Mouse (Mus musculus): ENCODE results near the gene Vmn1r222. TPM values are rescaled to one million over a fixed set of nuclear protein-coding genes. Genes with fewer than 3 reads are reported as not detected.
"Not testable (repeated sequence)": the region's sequence is repeated elsewhere in the genome, so short reads cannot be mapped to it uniquely, and the experiment has no call there.

The Vmn1r222 gene
- not detected in 2 replicates for total RNA-seq (2017)

DNA sequence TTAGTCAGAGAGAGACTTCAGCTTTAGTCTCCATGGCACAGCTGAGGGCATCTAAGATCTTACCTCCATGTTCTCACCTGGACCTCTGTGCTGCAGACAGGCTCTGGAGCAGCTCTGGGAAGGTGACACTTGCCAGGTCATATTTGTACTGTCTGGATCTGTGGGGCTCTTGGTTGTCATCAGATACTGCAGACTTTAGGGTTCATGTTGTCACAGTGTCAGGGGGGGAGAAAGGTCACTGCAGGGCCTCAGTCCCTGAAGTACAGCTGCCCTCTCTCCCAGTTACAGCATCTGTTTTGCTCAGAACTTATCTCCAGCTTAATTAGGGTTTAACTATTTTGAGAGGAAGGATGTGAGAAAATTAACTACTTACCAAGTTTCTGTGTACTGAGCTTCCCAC, at the start of gene Vmn1r222:
Vmn1r222 (minus strand) TSS at position 101 of the 400 bp plus-strand sequence.
- not testable (repeated sequence) for ATAC-seq (ENCODE audit: extremely low read depth, insufficient number of reproducible peaks, low FRiP score, poor library complexity, severe bottlenecking)

GRCm38 (mm10) chr13:23285191-23285920, 49.6 kb upstream of the Vmn1r222 start:
- ATAC-seq (ENCODE audit: extremely low read depth, insufficient number of reproducible peaks, low FRiP score, poor library complexity, severe bottlenecking), result no peak

GRCm38 (mm10) chr13:23279992-23280391, 44.2 kb upstream of the Vmn1r222 start:
- no peak for ATAC-seq (ENCODE audit: extremely low read depth, insufficient number of reproducible peaks, low FRiP score, poor library complexity, severe bottlenecking)

GRCm38 (mm10) chr13:23279576-23279975, 43.8 kb upstream of the Vmn1r222 start:
- no peak for ATAC-seq (ENCODE audit: extremely low read depth, insufficient number of reproducible peaks, low FRiP score, poor library complexity, severe bottlenecking)

- ATAC-seq (ENCODE audit: extremely low read depth, insufficient number of reproducible peaks, low FRiP score, poor library complexity, severe bottlenecking), result no peak
Measured at GRCm38 (mm10) chr13:23270321-23271101, 34.8 kb upstream of the Vmn1r222 start.

GRCm38 (mm10) chr13:23269681-23270080, 33.9 kb upstream of the Vmn1r222 start:
- ATAC-seq (ENCODE audit: extremely low read depth, insufficient number of reproducible peaks, low FRiP score, poor library complexity, severe bottlenecking), result no peak

DNA sequence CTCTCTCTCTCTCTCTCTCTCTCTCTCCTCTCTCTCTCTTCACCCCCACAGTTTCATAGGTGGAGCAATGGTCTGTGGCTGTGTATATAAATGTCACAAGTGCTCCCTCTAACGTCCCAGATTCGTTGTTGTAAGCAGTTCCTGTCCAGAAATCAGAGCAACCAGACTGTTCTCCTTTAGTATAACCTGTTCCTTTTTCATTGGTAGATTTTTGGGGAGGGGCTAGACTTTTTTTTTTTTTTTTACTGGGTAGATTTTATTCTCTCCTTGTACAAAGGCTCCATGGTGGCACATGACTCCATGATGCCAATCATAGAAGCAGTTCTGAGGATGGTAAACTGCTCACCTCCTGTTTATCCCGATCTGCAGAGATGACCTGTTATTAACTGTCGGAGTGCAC, 33.4 kb upstream of the Vmn1r222 start:
- ATAC-seq (ENCODE audit: extremely low read depth, insufficient number of reproducible peaks, low FRiP score, poor library complexity, severe bottlenecking), result not testable (repeated sequence)

- ATAC-seq (ENCODE audit: extremely low read depth, insufficient number of reproducible peaks, low FRiP score, poor library complexity, severe bottlenecking), result not testable (repeated sequence)
Measured at GRCm38 (mm10) chr13:23268606-23269005, 32.9 kb upstream of the Vmn1r222 start.

DNA sequence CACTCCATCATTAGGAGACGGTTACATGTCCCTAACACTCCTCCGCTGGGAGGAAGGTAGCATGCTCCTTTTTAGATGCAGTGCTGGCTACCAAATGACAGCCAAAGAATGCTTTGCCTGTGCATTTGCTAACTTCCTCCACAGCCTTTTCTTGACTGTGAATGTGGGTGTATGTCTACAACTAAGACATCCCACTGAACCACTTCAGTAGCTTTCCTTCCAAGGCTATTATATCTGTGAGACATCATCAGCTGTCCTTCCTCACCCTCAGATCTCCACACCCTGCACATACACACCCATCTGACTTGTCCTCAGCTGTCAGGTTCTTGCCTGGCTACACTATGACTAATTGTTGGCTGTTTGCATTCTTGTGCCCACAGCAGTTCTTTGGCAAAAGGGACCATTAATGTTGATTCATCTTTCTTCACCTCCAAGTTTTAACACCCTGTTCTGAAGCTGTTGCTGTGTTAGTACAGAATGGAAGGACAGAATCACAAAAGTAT, 22.9 kb upstream of the Vmn1r222 start:
- no peak for ATAC-seq (ENCODE audit: extremely low read depth, insufficient number of reproducible peaks, low FRiP score, poor library complexity, severe bottlenecking)

DNA sequence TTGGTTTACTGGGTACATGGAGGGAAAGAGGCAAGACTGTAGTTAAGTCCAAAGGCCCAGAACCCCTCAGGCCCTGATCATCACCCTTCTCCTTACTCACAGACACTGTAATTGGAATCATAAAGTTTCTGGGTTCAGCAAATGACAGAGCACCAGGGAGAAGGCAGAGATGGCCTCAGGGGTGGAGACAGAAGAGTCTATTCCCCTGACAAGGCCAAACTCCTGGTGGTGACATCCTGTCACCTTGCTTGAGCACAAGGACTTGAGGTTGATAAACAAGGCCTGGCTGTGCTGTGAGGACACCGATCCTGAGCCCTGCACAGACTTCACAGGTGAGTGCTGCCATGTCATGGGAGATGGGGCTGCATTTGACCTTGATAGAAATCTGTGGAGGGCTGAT, 11.1 kb upstream of the Vmn1r222 start, which contains the start of gene Vmn1r223:
Vmn1r223 (plus strand) TSS at position 301 of the 400 bp plus-strand sequence.
- ATAC-seq (ENCODE audit: extremely low read depth, insufficient number of reproducible peaks, low FRiP score, poor library complexity, severe bottlenecking), result not testable (repeated sequence)

- ATAC-seq (ENCODE audit: extremely low read depth, insufficient number of reproducible peaks, low FRiP score, poor library complexity, severe bottlenecking), result not testable (repeated sequence)
Measured at GRCm38 (mm10) chr13:23213827-23214226, 21.9 kb downstream of the Vmn1r222 start, which contains the start of gene Vmn1r221. TSS of gene Vmn1r221 (plus strand) at chr13:23214127.

GRCm38 (mm10) chr13:23203885-23204284, 31.9 kb downstream of the Vmn1r222 start:
- not testable (repeated sequence) for ATAC-seq (ENCODE audit: extremely low read depth, insufficient number of reproducible peaks, low FRiP score, poor library complexity, severe bottlenecking)

GRCm38 (mm10) chr13:23187875-23188274, 47.9 kb downstream of the Vmn1r222 start, which contains the start of gene Vmn1r220:
TSS of gene Vmn1r220 (minus strand) at chr13:23187975.
- no peak for ATAC-seq (ENCODE audit: extremely low read depth, insufficient number of reproducible peaks, low FRiP score, poor library complexity, severe bottlenecking)

Other genes with a start within 250 kb of the Vmn1r222 start
- gene Vmn1r213, start 228.3 kb downstream of the Vmn1r222 start, total RNA-seq (2017), result 0.25 TPM in 1 of 2 replicates, not detected in the other
- gene Vmn1r214, start 205.5 kb downstream of the Vmn1r222 start, total RNA-seq (2017), result not detected in 2 replicates
- gene Vmn1r215, start 167.9 kb downstream of the Vmn1r222 start, total RNA-seq (2017), result not detected in 2 replicates
- gene Vmn1r217, start 117.7 kb downstream of the Vmn1r222 start, total RNA-seq (2017), result not detected in 2 replicates
- not detected in 2 replicates for gene Vmn1r218, start 102.8 kb downstream of the Vmn1r222 start, total RNA-seq (2017)
- 0.12 TPM in 1 of 2 replicates, not detected in the other for gene Vmn1r219, start 76.6 kb downstream of the Vmn1r222 start, total RNA-seq (2017)
- gene Vmn1r220, start 48.0 kb downstream of the Vmn1r222 start, total RNA-seq (2017), result 0.12 TPM in 1 of 2 replicates, not detected in the other
- 0.12 TPM in 1 of 2 replicates, not detected in the other for gene Vmn1r221, start 21.8 kb downstream of the Vmn1r222 start, total RNA-seq (2017)
- gene Vmn1r223, start 11.2 kb upstream of the Vmn1r222 start, total RNA-seq (2017), result not detected in 2 replicates
- 34.4 and 34.6 TPM in 2 replicates for gene Zfp322a, start 133.3 kb upstream of the Vmn1r222 start, total RNA-seq (2017)
- 10.2 and 12.6 TPM in 2 replicates for gene Abt1, start 187.9 kb upstream of the Vmn1r222 start, total RNA-seq (2017)
- not detected in 2 replicates for gene Btn1a1, start 230.0 kb upstream of the Vmn1r222 start, total RNA-seq (2017)

All from neutrophil, adult 5-6 weeks (primary cell).